Mouse (Mus musculus) midbrain, embryonic 12.5 days (tissue): Measurements from ENCODE around the gene Gpr62. TPM values are rescaled to one million over a fixed set of nuclear protein-coding genes. Genes with fewer than 3 reads are reported as not detected.

Source experiments
- ATAC-seq: fragments of 200-750 bp; cut with Nextera tagmentation; 2 replicates; pipeline ENCODE4 v1.8.0; 2017; ENCODE audit warnings: low read depth, moderate TSS enrichment, moderate library complexity; ENCODE audit not compliant: low FRiP score
- H3K27ac ChIP-seq: fragments of 300-500 bp; sonication (generic); replicated peaks from 2 replicates; pipeline ENCODE4 v1.5.1; 2016; ENCODE audit warnings: mild to moderate bottlenecking
- H3K27me3 ChIP-seq: fragments of 300-500 bp; sonication (generic); 2 replicates; pipeline ENCODE4 v1.6.1; 2016; ENCODE audit warnings: mild to moderate bottlenecking
- H3K36me3 ChIP-seq: fragments of 300-500 bp; sonication (generic); 2 replicates; pipeline ENCODE4 v1.6.1; 2016
- H3K4me1 ChIP-seq: fragments of 300-500 bp; sonication (generic); 2 replicates; pipeline ENCODE4 v1.6.1; 2016
- H3K4me2 ChIP-seq: fragments of 300-500 bp; sonication (generic); replicated peaks from 2 replicates; pipeline ENCODE4 v1.6.1; 2016; ENCODE audit warnings: mild to moderate bottlenecking, moderate library complexity
- H3K4me3 ChIP-seq: fragments of 300-500 bp; sonication (generic); 2 replicates; pipeline ENCODE4 v1.5.1; 2016; ENCODE audit warnings: mild to moderate bottlenecking
- H3K9ac ChIP-seq: fragments of 300-500 bp; sonication (generic); replicated peaks from 2 replicates; pipeline ENCODE4 v1.6.1; 2016; ENCODE audit warnings: mild to moderate bottlenecking, moderate library complexity
- H3K9me3 ChIP-seq: fragments of 300-500 bp; sonication (generic); 2 replicates; pipeline ENCODE4 v1.6.1; 2016; ENCODE audit warnings: mild to moderate bottlenecking
- WGBS: fragments of 180-500 bp; shearing (Covaris S2); methylation state at CpG from one replicate; pipeline ENCODE4 v1.1.7; 2016; 5-methylcytosine and 5-hydroxymethylcytosine counted together
- polyA plus RNA-seq: library from polyadenylated mRNA; unstranded; fragments of >200 nt; fragmentation: Nextera tagmentation; extraction: Ambion mirVana; gene quantifications from 2 replicates; pipeline ENCODE4 v1.2.1, GENCODE M21; 2016

Gene Gpr62
- polyA plus RNA-seq, 1 experiment from 2014 or later = 0.71 TPM

DNA sequence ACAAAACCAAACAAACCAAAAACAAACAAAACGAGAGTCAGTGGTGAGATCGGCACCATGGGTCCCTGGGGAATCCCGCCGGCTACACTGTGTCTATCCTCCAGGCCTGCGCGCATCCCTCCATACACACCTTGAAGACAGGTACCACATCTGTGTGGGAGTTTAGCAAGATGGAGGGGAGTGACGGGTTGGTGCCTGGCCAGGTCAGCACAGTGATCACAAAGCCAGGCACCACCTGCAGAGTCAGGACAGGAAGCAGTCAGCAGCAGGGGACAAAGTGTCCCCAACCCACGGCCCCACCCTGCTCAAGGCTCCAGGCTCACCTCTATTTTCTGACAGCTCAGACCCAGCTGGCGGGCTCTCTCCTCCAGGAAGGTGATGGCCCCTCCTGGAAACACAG, 29.2 kb downstream of the Gpr62 start:
- H3K4me2 ChIP-seq = no peak overlapping the region

DNA sequence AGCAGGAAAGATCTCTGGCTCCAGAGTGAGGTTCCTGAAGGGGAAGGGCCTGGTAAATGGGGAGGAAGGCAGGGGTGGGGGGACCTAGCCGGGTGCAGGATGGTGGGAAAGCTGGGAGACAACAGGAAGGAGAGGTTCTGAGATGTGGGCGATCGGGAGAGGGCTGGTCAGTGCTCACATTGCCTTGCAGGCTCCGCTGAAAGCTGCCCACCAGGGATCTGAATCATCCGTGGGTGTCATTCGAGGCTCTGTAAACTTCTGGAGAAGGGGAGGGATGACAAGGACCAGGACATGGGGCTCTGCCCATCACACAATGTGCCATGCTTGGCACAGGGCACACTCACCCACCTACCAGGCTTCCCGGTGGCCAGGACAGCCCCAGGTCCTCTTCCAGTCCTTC, 32.3 kb downstream of the Gpr62 start:
- Histone ChIP-seq H3K9ac (no peak overlapping the region), H3K36me3 (peaks cover 33% of the 10 kb centered on the region), H3K27me3 (no peaks in the 10 kb centered on the region), H3K9me3 (no peaks in the 10 kb centered on the region), H3K4me3 (no peak overlapping the region), H3K4me2 (no peak overlapping the region), H3K27ac (no peak overlapping the region), H3K4me1 (peaks cover 27% of the 10 kb centered on the region)
- 83% methylated on average over 7 of the region's 7 CpGs for WGBS
- no peak for ATAC-seq

More for the DNA sequence above, 29.2 kb downstream of the Gpr62 start:
- peaks cover 23% of the 10 kb centered on the region for H3K4me1 ChIP-seq
- no peak overlapping the region for H3K27ac ChIP-seq
- H3K36me3 ChIP-seq = peaks cover 23% of the 10 kb centered on the region
- H3K9me3 ChIP-seq = no peaks in the 10 kb centered on the region
- ATAC-seq = no peak
- 85% methylated on average over 9 of the region's 9 CpGs for WGBS
- H3K9ac ChIP-seq = peak overlapping the region; percentile 29; the same call in 1 of the 2 replicates
- no peaks in the 10 kb centered on the region for H3K27me3 ChIP-seq
- H3K4me3 ChIP-seq = no peak overlapping the region

DNA sequence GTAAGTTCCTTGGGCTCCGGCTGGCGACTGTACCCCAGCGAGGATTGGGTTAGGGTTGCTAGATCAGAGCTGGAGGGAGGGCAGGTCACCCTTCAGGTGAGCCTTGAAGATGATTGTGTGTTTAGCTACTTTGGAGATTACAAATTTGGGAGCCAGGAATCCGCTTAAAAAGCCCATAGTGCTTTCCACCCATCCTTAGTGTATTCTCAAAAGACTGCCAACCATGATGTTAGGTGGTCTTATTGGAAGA, 35.8 kb downstream of the Gpr62 start:
- Histone ChIP-seq H3K27ac (peak overlapping the region; percentile 95), H3K9ac (peak overlapping the region; percentile 99), H3K9me3 (no peaks in the 10 kb centered on the region), H3K4me2 (peak overlapping the region; percentile 82), H3K4me3 (peak overlapping the region; percentile 77), H3K36me3 (peaks cover 33% of the 10 kb centered on the region), H3K4me1 (peaks cover 12% of the 10 kb centered on the region), H3K27me3 (no peaks in the 10 kb centered on the region)
- WGBS = 5% methylated on average over 4 of the region's 4 CpGs
- ATAC-seq = no peak

DNA sequence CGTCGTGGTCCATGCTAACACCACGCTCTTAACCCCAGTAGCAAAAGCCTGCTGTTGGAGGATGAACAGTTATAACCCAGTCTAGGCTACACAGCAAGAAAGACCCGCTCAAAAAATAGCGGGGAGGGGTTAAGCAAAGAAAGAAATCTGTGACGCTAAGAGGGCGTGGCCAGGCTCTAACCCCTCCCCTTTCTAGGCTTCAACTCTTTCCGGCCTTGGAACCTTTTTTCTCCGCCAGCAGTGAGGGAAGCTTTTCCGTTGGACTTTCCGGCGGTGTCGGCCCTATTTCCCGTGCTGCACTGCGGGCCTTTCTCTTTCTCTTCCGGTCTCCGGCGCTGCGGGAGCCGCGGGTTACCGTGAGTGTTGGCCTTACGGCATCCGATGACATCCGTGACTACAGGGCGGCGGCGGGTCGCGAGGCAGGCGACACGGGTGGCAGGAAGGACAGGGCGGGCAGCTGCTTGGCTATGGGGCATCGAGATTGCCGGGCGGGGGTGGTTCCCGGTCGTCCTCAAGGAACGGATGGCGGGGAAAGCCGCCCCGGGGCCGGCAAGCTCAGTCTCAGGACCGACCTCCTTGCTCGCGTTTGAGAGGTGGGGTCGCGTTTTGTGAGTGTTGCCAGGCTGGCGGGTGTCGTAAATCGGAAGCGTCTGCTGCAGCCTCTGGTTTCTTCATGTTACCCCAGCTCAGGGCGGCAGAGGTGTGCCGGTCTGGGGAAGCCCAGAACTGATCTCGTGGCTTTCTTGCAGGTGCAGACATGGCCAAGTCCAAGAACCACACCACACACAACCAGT, 36.3 kb downstream of the Gpr62 start, which contains the start of gene Rpl29:
TSS of gene Rpl29 (plus strand) at position 234 of the 794 bp plus-strand sequence.
- Histone ChIP-seq H3K4me3 (peak within 1 kb of the TSS; percentile 77), H3K9me3 (no peaks in the 10 kb centered on the region), H3K36me3 (peaks cover 33% of the 10 kb centered on the region), H3K27me3 (no peaks in the 10 kb centered on the region), H3K27ac (peak within 1 kb of the TSS; percentile 95), H3K4me2 (peak within 1 kb of the TSS; percentile 82), H3K9ac (peak within 1 kb of the TSS; percentile 99), H3K4me1 (peaks cover 12% of the 10 kb centered on the region)
- peak; percentile 94 for ATAC-seq
- under 1% methylated on average over 55 of the region's 55 CpGs for WGBS

DNA sequence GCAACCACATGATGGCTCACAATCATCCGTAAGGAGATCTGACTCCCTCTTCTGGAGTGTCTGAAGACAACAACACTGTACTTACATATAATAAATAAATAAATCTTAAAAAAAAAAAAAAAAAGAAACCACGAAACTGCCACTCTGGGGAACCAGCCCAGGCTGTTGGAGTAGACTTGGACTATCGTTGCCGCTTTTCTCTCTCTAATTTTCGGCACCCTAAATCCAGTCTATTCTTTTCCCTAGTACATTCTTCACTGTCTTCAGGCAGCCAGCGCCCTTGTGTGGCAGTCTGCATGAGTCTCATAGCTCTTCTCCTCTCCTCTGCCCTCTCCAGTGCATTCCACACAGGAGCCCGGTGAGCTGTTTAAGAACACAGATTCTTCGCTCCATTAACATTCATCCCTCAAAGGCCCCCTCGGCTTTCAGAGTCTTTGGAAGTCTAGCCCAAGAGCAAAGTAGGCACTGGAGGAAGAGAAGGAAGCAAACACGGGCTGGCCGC, 37.0 kb downstream of the Gpr62 start:
- no peak; the same call in 1 of the 2 replicates for ATAC-seq
- H3K27me3 ChIP-seq = no peaks in the 10 kb centered on the region
- H3K4me1 ChIP-seq = peaks cover 12% of the 10 kb centered on the region
- H3K4me2 ChIP-seq = peak overlapping the region; percentile 82
- 12% methylated on average over 11 of the region's 11 CpGs for WGBS
- peak overlapping the region; percentile 48 for H3K9ac ChIP-seq
- peaks cover 32% of the 10 kb centered on the region for H3K36me3 ChIP-seq
- no peaks in the 10 kb centered on the region for H3K9me3 ChIP-seq
- peak overlapping the region; percentile 95 for H3K27ac ChIP-seq
- peak overlapping the region; percentile 77 for H3K4me3 ChIP-seq

DNA sequence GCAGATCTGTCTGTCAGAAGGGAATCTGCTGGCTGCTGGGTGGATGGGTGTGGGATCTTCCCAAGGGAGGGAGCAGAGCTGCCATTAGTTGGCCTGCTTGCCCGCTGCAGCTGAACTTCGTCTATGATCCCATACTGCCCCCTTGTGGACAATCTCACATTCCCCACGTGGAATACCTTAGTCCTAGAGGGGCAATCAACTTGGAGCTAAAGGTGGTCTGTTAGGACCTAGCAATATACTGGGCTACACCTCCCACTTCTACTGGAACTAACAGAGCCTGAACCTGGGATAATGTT, 43.9 kb downstream of the Gpr62 start:
- Histone ChIP-seq H3K4me2 (peak overlapping the region; percentile 42), H3K4me3 (no peak overlapping the region), H3K36me3 (no peaks in the 10 kb centered on the region), H3K27ac (peak overlapping the region; percentile 63), H3K9me3 (no peaks in the 10 kb centered on the region), H3K9ac (no peak overlapping the region), H3K27me3 (peaks cover 13% of the 10 kb centered on the region), H3K4me1 (peaks cover 38% of the 10 kb centered on the region)
- ATAC-seq = peak; percentile 68
- WGBS = 0% methylated on average over 3 of the region's 3 CpGs

DNA sequence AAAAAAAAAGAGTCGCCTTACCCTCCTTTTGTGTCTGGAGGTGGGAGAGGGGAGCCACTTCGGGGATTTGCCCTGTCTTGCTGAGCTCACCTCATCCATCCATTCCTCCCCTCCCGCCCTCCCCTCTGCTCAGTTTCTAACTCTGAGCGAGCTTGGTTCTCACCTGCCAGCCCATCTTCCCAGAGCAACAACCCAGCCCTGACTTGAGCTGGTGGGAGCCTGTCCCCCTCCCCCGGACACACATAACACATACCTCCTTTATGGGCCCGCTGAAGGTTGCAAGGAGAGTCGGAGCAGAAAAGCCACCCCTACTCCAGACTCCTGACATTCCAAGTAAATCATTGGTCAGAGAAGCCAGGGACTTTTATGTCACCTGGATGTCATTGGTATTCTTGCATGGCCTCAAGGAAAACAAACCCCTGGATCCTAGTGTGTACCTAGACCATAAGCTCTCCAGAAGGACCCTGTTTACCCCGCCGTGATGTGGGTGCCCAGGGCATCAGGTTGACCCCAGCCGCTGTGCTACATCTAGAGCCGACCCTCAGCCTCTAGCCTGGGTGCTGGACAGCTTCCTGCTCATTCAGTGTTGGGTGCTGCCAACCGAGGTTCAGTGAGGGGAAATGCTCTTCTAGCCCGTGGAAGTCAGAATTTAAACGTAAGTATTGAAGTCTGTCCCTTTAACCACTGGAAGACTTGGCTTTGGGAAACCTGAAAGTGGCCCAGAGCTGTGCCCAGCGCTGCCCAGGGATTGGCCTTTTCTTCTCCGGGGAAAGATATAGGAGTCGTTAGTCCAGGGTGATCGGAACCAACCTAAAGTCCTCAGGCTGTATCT, 44.5 kb downstream of the Gpr62 start:
- Histone ChIP-seq H3K9ac (no peak overlapping the region), H3K36me3 (no peaks in the 10 kb centered on the region), H3K4me1 (peaks cover 38% of the 10 kb centered on the region), H3K9me3 (no peaks in the 10 kb centered on the region), H3K4me3 (no peak overlapping the region), H3K27me3 (peaks cover 13% of the 10 kb centered on the region), H3K4me2 (peak overlapping the region; percentile 42), H3K27ac (peak overlapping the region; percentile 63)
- 7% methylated on average over 17 of the region's 18 CpGs for WGBS
- ATAC-seq = peak; percentile 43

DNA sequence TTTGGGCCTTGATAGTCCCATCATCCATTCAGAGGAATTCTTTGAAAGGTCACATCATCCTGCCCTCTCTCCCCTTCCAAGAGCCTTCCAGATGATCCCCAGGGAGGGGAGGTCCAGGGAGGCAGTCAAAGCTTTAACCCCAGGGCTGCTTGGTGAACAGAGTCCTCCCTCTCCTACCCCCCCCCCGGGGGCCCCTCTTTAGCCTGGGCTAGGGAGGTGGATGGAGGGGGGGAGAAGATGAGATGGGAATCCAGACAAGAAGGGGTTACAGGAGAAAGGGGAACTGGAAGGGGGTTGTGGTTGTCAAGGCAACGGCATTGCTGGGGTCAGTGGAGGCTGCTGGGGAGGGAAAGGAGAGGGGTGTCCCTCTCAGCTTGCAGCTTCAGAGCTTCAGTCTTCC, 45.1 kb downstream of the Gpr62 start:
- H3K27me3 ChIP-seq = peaks cover 13% of the 10 kb centered on the region
- ATAC-seq = peak; percentile 52
- H3K9me3 ChIP-seq = no peaks in the 10 kb centered on the region
- peak overlapping the region; percentile 63 for H3K27ac ChIP-seq
- peak overlapping the region; percentile 42 for H3K4me2 ChIP-seq
- 0% methylated on average over 2 of the region's 2 CpGs for WGBS
- no peak overlapping the region for H3K4me3 ChIP-seq
- H3K9ac ChIP-seq = 0 out of 2 replicates have a peak overlapping the region, but pooled peaks have one; percentile 17
- peaks cover 38% of the 10 kb centered on the region for H3K4me1 ChIP-seq
- no peaks in the 10 kb centered on the region for H3K36me3 ChIP-seq

DNA sequence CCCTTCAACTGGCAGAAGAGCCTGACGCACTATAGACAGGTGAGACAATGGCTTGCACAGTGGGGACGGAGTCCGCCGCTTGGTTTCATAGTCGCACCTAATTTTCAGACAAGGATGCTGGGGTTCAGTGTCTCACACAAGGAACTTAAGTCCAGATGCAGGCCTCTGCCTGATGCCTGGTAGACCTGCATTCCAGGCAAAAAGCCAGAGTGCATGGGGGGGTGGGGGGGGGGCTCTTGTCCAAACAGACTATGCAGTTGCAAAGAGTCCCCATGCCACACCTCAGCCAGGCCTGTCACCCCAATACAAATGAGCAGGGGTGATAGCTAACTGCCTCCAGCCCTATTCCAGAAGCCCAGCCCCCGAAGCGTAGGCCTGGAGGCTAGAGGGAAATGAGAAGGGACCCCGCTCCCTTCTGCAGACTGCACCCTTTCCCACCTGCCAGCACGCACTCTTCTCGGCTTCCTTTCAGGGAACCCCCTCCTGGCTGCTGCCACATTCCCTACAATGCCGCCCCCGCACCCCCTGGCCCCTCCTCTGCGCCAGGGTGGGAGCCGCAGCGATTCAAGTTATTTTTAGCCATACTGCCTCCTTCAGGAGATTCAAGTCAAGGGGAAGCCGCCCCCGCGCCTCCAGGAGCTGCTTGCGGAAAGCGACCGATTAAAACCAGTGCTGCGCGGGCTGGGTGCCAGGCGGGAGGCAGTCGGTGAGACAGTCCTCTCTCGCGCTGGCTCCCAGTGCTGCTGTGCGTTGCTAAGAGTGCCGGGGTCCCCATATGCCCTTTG, 47.7 kb downstream of the Gpr62 start:
- H3K4me2 ChIP-seq = peak overlapping the region; percentile 58
- no peak overlapping the region for H3K27ac ChIP-seq
- H3K9ac ChIP-seq = peak overlapping the region; percentile 57
- H3K36me3 ChIP-seq = no peaks in the 10 kb centered on the region
- peak overlapping the region; percentile 27 for H3K4me3 ChIP-seq
- peaks cover 38% of the 10 kb centered on the region for H3K4me1 ChIP-seq
- H3K9me3 ChIP-seq = no peaks in the 10 kb centered on the region
- no peak; the same call in 1 of the 2 replicates for ATAC-seq
- H3K27me3 ChIP-seq = peaks cover 13% of the 10 kb centered on the region
- WGBS = 16% methylated on average over 29 of the region's 29 CpGs

DNA sequence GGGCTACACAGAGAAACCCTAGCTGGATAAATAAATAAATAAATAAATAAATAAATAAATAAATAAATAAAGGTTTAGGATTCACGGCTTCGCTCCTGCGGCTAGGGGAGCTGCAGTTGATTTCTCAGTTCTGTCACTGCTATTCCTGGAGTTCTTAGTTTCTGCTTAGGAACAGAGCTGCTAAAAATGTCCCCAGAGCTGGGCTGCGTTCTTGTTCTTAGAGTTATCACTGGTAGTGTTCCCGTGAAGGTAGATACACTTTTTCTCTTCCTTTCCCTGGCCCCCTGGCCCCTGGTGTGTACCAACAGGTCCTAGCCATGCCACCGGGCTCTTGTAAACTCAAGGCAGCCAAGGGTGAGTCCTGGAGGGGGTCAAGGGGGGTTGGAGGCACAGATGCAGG, 48.9 kb downstream of the Gpr62 start:
- Histone ChIP-seq H3K27ac (no peak overlapping the region), H3K4me3 (no peak overlapping the region), H3K4me1 (peaks cover 41% of the 10 kb centered on the region), H3K9ac (no peak overlapping the region), H3K36me3 (no peaks in the 10 kb centered on the region), H3K27me3 (peaks cover 13% of the 10 kb centered on the region), H3K9me3 (no peaks in the 10 kb centered on the region), H3K4me2 (no peak overlapping the region)
- no peak for ATAC-seq
- 88% methylated on average over 6 of the region's 6 CpGs for WGBS
